Mouse (Mus musculus) midbrain, embryonic 10.5 days (tissue): Measurements from ENCODE around the gene Neurog3. TPM values are rescaled to one million over a fixed set of nuclear protein-coding genes. Genes with fewer than 3 reads are reported as not detected.

ENCODE experiments used
- DNase-seq: peaks from one replicate; pipeline ENCODE4 v3.0.0-alpha.2; 2017; ENCODE audit warnings: low spot score
- H3K27ac ChIP-seq: fragments of 300-500 bp; sonication (generic); replicated peaks from 2 replicates; pipeline ENCODE4 v1.5.1; 2016; ENCODE audit warnings: mild to moderate bottlenecking
- H3K27me3 ChIP-seq: fragments of 300-500 bp; sonication (generic); 2 replicates; pipeline ENCODE4 v1.6.1; 2016; ENCODE audit warnings: low read depth, mild to moderate bottlenecking; ENCODE audit not compliant: poor library complexity, severe bottlenecking
- H3K36me3 ChIP-seq: fragments of 300-500 bp; sonication (generic); 2 replicates; pipeline ENCODE4 v1.6.1; 2016; ENCODE audit warnings: mild to moderate bottlenecking, moderate library complexity
- H3K4me1 ChIP-seq: fragments of 300-500 bp; sonication (generic); 2 replicates; pipeline ENCODE4 v1.6.1; 2016
- H3K4me3 ChIP-seq: fragments of 300-500 bp; sonication (generic); 2 replicates; pipeline ENCODE4 v1.5.1; 2016; ENCODE audit warnings: mild to moderate bottlenecking, moderate library complexity
- H3K9me3 ChIP-seq: fragments of 300-500 bp; sonication (generic); replicated peaks from 2 replicates; pipeline ENCODE4 v1.6.1; 2016; ENCODE audit warnings: mild to moderate bottlenecking
- WGBS: fragments of 180-500 bp; shearing (Covaris S2); methylation state at CpG from one replicate; pipeline ENCODE4 v1.1.7; 2016; 5-methylcytosine and 5-hydroxymethylcytosine counted together
- polyA plus RNA-seq: library from polyadenylated mRNA; unstranded; fragments of >200 nt; fragmentation: Nextera tagmentation; extraction: Ambion mirVana; gene quantifications from 2 replicates; pipeline ENCODE4 v1.2.1, GENCODE M21; 2016

The Neurog3 gene
- 0.89 and 0.90 TPM in 2 replicates for polyA plus RNA-seq

DNA sequence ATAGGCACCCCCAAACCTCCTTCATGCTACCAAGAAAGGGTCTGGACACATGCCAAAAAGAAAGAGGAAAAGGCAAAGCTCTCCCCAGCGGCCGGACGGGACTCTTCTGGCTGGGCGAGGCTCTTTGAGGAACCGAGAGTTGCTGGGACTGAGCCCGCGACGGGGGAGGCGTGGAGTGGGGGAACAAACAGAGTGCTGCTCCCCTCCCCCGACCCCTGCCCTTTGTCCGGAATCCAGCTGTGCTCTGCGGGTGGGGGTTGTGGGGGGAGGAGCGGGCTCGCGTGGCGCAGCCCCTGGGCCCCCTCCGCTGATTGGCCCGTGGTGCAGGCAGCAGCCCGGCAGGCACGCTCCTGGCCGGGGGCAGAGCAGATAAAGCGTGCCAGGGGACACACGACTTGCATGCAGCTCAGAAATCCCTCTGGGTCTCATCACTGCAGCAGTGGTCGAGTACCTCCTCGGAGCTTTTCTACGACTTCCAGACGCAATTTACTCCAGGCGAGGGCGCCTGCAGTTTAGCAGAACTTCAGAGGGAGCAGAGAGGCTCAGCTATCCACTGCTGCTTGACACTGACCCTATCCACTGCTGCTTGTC lies at the start of gene Neurog3:
Gene Neurog3, plus strand, starts transcription at position 400 of the 591 bp plus-strand sequence.
- Histone ChIP-seq H3K27me3 (peaks cover 100% of the 10 kb centered on the region), H3K4me1 (peaks cover 56% of the 10 kb centered on the region), H3K36me3 (no peaks in the 10 kb centered on the region), H3K4me3 (peak within 1 kb of the TSS; percentile 52), H3K9me3 (no peaks in the 10 kb centered on the region), H3K27ac (no peak within 1 kb of the TSS; the same call in 1 of the 2 replicates)
- under 1% methylated on average over 29 of the region's 29 CpGs for WGBS
- peak; percentile 47 for DNase-seq

DNA sequence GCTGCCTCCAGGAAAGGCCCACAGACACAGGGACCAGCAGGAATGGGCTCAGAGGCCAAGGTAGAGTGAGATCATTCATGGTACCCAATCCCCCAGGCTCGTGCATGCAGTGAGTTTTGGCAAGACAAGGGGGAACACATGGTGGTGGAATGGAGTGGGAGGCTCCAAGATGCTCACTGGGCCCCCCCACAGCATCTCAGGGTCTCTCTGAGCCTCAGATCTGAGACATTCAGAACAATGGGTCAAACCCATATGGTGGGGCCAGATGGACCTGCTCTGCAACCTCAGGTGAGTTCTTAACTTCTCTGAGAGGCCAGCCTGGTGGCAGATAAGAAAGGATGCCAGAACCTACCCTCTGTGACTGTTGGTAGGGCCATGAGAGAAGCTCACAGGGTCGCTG lies 46.8 kb upstream of the Neurog3 start:
- Histone ChIP-seq H3K4me1 (no peaks in the 10 kb centered on the region), H3K27ac (no peak overlapping the region), H3K36me3 (no peaks in the 10 kb centered on the region), H3K9me3 (no peaks in the 10 kb centered on the region), H3K27me3 (no peaks in the 10 kb centered on the region), H3K4me3 (no peak overlapping the region)
- DNase-seq = no peak
- WGBS = 52% methylated on average over 2 of the region's 2 CpGs

- no peak overlapping the region for H3K27ac ChIP-seq
- H3K9me3 ChIP-seq = no peaks in the 10 kb centered on the region
- WGBS = 89% methylated on average over 5 of the region's 5 CpGs
- no peaks in the 10 kb centered on the region for H3K36me3 ChIP-seq
- H3K4me3 ChIP-seq = no peak overlapping the region
- DNase-seq = no peak
- H3K27me3 ChIP-seq = no peaks in the 10 kb centered on the region
- no peaks in the 10 kb centered on the region for H3K4me1 ChIP-seq
These were observed 46.1 kb upstream of the Neurog3 start for GRCm38 (mm10) chr10:62086826-62087225.

- Histone ChIP-seq H3K27me3 (no peaks in the 10 kb centered on the region), H3K4me1 (no peaks in the 10 kb centered on the region), H3K36me3 (no peaks in the 10 kb centered on the region), H3K4me3 (no peak overlapping the region), H3K27ac (no peak overlapping the region), H3K9me3 (no peaks in the 10 kb centered on the region)
- DNase-seq = no peak
- WGBS = 87% methylated on average over 5 of the region's 5 CpGs
These were observed 44.5 kb upstream of the Neurog3 start for GRCm38 (mm10) chr10:62088411-62088810.

DNA sequence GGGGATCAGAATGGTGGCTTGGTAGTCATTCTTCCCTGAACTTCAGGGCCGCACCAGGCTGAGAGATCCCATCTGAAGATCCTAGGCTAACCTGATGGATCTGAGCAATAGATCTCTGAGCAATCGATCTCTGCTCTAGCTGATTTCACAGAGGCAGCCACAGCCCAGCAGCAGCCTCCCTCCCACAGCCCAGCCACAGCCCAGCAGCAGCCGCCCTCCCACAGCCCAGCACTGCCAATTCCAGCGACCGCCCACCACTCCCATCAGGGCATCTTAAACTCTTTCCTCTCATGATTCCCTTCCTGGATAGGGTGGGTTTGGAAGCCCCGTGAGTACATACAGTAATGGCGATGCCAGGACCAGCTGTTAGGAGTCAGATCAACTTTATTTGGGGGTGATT lies 43.8 kb upstream of the Neurog3 start:
- H3K27ac ChIP-seq = no peak overlapping the region

GRCm38 (mm10) chr10:62089486-62089885 lies 43.4 kb upstream of the Neurog3 start:
- H3K27me3 ChIP-seq = no peaks in the 10 kb centered on the region
- H3K4me3 ChIP-seq = no peak overlapping the region
- DNase-seq = no peak
- H3K4me1 ChIP-seq = no peaks in the 10 kb centered on the region
- H3K9me3 ChIP-seq = no peaks in the 10 kb centered on the region
- no peak overlapping the region for H3K27ac ChIP-seq
- no peaks in the 10 kb centered on the region for H3K36me3 ChIP-seq

More for the DNA sequence above, 43.8 kb upstream of the Neurog3 start:
- no peaks in the 10 kb centered on the region for H3K4me1 ChIP-seq
- H3K36me3 ChIP-seq = no peaks in the 10 kb centered on the region
- 74% methylated on average over 7 of the region's 7 CpGs for WGBS
- DNase-seq = no peak
- H3K27me3 ChIP-seq = no peaks in the 10 kb centered on the region
- no peaks in the 10 kb centered on the region for H3K9me3 ChIP-seq
- no peak overlapping the region for H3K4me3 ChIP-seq

- H3K4me1 ChIP-seq = no peaks in the 10 kb centered on the region
- 84% methylated on average over 7 of the region's 7 CpGs for WGBS
- no peak for DNase-seq
- H3K9me3 ChIP-seq = no peaks in the 10 kb centered on the region
- H3K27ac ChIP-seq = no peak overlapping the region
- H3K4me3 ChIP-seq = no peak overlapping the region
- no peaks in the 10 kb centered on the region for H3K36me3 ChIP-seq
- H3K27me3 ChIP-seq = no peaks in the 10 kb centered on the region
These were observed 39.0 kb upstream of the Neurog3 start for GRCm38 (mm10) chr10:62093903-62094302.

DNA sequence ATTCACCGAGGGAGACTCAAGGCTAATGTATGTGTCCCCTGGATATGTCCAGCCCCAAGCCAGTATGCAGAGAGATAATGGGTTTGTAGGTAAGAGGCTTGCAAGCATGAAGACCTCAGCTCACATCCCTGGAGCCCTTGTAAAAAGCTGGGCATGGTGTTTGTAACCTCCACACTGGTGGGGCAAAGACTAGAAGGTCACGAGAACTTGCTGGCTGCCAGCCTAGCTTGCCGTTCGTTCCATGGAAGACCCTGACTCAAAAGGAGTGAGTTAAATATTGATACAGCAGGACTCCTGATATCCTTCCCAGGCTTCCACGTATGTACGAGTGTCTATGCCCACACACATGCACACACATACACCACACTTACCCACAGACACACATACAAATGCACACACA lies 38.5 kb upstream of the Neurog3 start:
- H3K4me3 ChIP-seq = no peak overlapping the region
- no peak overlapping the region for H3K27ac ChIP-seq
- H3K36me3 ChIP-seq = no peaks in the 10 kb centered on the region
- H3K4me1 ChIP-seq = no peaks in the 10 kb centered on the region
- WGBS = 93% methylated on average over 6 of the region's 6 CpGs
- H3K27me3 ChIP-seq = no peaks in the 10 kb centered on the region
- no peaks in the 10 kb centered on the region for H3K9me3 ChIP-seq
- no peak for DNase-seq

DNA sequence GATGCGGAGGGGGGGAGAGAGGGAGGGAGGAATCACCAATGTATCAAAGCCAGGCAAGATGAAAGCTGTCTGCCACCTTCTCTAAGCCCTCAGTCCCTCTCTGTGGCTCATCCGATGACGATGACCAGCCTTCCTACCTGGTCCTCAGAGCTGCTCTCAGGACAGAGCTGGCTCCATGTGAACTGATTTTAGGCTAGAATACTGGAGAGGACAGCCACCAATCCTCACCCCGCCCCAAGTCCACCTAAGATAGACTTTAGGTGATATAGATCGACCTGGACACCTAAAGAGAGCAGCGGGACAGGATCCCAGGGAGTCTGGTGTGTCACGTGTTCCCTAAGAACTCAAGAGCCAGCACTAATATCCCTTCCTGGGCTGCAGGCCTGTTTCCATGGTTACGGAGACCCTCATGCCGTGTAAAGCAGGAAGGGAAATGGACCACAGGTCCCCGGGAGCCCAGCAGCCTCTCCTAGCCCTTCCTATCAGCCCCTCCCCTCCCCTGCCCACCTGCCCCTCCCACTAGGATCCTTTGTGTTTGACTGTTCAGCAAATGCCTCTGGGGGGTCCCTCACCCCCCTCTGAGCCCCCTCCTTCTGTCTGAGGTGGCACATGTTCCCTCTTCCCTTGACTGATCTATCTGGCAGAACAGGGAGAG lies 33.0 kb upstream of the Neurog3 start:
- Histone ChIP-seq H3K36me3 (no peaks in the 10 kb centered on the region), H3K4me1 (peaks cover 23% of the 10 kb centered on the region), H3K9me3 (no peaks in the 10 kb centered on the region), H3K4me3 (no peak overlapping the region), H3K27ac (peak overlapping the region; percentile 50; the same call in 1 of the 2 replicates), H3K27me3 (peaks cover 29% of the 10 kb centered on the region)
- peak; percentile 31 for DNase-seq
- WGBS = 65% methylated on average over 10 of the region's 10 CpGs

DNA sequence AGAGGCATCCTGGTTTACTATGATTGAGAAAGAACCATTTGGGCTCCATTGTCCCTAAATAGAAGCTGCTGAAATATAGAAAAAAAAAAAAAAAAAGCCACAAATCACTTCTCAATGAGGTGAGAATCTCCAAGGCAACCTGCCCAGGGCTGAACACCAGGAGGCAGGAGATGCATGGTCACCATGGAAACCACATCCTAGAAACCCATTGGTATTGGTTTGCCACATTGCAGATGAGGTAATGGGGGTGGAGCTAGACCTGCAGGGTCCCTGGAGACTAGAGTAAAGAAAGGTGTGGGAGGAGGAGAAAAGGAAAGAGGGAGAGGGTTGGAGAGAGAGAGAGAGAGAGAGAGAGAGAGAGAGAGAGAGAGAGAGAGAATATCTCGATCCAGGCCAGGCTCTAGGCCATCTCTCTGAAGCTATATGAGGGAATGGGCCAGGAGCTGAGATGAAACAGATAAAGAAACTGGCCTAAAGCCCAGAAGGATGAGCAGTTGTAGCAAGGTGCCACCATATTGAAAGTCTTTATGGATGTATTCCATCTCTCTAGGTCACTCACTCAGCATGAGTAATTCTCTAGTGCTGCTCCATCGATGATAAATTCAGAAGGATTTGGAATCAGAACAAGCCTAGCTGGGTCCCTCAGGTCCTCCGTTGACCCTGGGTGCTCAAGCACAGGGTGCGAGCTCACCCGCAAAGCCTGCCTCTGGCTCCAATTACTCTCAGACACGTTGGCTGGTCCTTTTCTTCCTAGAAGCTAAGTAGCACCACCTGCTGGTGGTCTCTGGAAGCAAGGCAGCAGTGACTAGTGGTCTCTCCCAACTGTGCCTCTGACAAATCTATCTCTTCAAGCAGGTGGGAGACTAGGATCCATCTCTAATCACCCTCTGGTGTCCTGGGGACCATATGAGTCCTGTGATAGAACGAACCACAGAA lies 31.1 kb upstream of the Neurog3 start:
- Histone ChIP-seq H3K27me3 (peaks cover 35% of the 10 kb centered on the region), H3K9me3 (no peaks in the 10 kb centered on the region), H3K4me1 (peaks cover 23% of the 10 kb centered on the region), H3K36me3 (no peaks in the 10 kb centered on the region), H3K4me3 (no peak overlapping the region), H3K27ac (peak overlapping the region; percentile 50; the same call in 1 of the 2 replicates)
- peak; percentile 77 for DNase-seq
- 15% methylated on average over 7 of the region's 7 CpGs for WGBS

DNA sequence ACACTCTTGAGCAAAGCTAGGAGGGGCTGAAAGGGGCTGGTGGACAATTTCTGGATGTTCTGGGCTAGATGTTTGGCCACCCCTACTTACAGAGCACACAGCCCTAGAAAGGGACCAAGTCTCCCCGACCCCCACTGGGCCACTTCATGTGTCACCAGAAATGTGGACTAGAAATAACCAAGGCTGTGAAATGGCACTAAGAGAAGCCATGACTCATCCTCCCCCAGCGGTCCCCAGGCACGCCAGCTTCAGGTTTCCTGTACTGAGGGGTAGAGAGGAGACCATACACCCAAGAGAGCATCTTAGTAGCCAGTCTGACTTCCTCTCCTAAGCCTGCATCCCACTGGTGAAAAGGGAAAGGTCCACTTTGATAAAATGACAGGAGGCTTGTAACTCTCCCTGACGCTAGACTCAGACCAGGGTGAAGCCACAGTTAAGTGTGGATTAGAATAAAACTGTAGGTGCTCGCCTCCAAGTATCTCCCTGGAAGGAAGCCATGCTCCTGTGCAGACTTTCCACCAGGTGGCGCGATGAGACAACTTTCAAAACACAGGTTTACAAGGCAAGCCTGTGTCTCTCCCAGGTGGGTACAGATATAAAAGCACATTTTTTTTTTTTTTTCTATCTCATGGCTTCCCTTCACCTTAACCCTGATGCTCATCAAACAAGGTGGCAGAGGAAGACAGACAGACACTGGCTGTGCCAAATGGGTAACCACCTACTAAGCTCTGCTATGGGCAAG lies 27.9 kb upstream of the Neurog3 start:
- no peak overlapping the region for H3K27ac ChIP-seq
- H3K27me3 ChIP-seq = peaks cover 68% of the 10 kb centered on the region
- 34% methylated on average over 7 of the region's 7 CpGs for WGBS
- no peak overlapping the region for H3K4me3 ChIP-seq
- H3K4me1 ChIP-seq = peaks cover 20% of the 10 kb centered on the region
- peak; percentile 66 for DNase-seq
- 0 out of 2 replicates have a peak, but pooled peaks cover 2% of the 10 kb centered on the region for H3K36me3 ChIP-seq
- H3K9me3 ChIP-seq = no peaks in the 10 kb centered on the region

DNA sequence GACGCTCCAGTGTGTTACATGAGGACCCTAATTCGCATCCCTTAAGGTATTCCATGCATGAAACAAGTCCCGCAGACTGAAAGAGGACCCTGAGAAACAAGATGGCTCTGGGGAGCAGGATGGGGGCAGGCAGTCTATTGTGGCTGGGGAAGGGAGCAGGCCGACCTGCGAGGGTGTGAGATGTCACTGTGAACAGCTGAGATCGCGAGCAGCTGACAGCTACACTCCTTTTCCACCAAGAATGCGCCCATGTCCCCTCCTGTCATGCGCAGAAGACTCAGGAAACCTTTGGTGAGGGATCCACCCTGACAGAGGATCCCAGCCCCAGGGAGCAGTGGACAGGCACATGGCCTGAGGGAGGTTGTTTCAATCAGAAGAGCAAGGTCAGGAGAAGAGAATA lies 25.8 kb upstream of the Neurog3 start:
- Histone ChIP-seq H3K27ac (no peak overlapping the region), H3K4me3 (no peak overlapping the region), H3K36me3 (0 out of 2 replicates have a peak, but pooled peaks cover 2% of the 10 kb centered on the region), H3K4me1 (peaks cover 14% of the 10 kb centered on the region), H3K27me3 (peaks cover 80% of the 10 kb centered on the region), H3K9me3 (no peaks in the 10 kb centered on the region)
- 75% methylated on average over 9 of the region's 9 CpGs for WGBS
- no peak for DNase-seq
